Mouse (Mus musculus) stomach, embryonic 15.5 days (tissue): Measurements from ENCODE around the gene Wnt5b. TPM values are rescaled to one million over a fixed set of nuclear protein-coding genes. Genes with fewer than 3 reads are reported as not detected.

Experiments used
- ATAC-seq: fragments of 200-750 bp; cut with Nextera tagmentation; 2 replicates; pipeline ENCODE4 v1.8.0; 2017; ENCODE audit warnings: low read depth, moderate number of reproducible peaks, moderate TSS enrichment; ENCODE audit not compliant: insufficient read depth, low FRiP score
- H3K27ac ChIP-seq: fragments of 300-500 bp; sonication (generic); 2 replicates; pipeline ENCODE4 v1.5.1; 2015; ENCODE audit warnings: mild to moderate bottlenecking, inconsistent platforms
- H3K27me3 ChIP-seq: fragments of 300-500 bp; sonication (generic); replicated peaks from 2 replicates; pipeline ENCODE4 v1.6.1; 2015; ENCODE audit warnings: inconsistent platforms
- H3K36me3 ChIP-seq: fragments of 300-500 bp; sonication (generic); 2 replicates; pipeline ENCODE4 v1.6.1; 2015; ENCODE audit warnings: inconsistent platforms
- H3K4me1 ChIP-seq: fragments of 300-500 bp; sonication (generic); 2 replicates; pipeline ENCODE4 v1.6.1; 2015; ENCODE audit warnings: inconsistent platforms
- H3K4me2 ChIP-seq: fragments of 300-500 bp; sonication (generic); 2 replicates; pipeline ENCODE4 v1.6.1; 2015; ENCODE audit warnings: mild to moderate bottlenecking, inconsistent platforms
- H3K4me3 ChIP-seq: fragments of 300-500 bp; sonication (generic); replicated peaks from 2 replicates; pipeline ENCODE4 v1.5.1; 2015; ENCODE audit warnings: inconsistent platforms
- H3K9ac ChIP-seq: fragments of 300-500 bp; sonication (generic); 2 replicates; pipeline ENCODE4 v1.6.1; 2015; ENCODE audit warnings: inconsistent platforms
- H3K9me3 ChIP-seq: fragments of 300-500 bp; sonication (generic); 2 replicates; pipeline ENCODE4 v1.6.1; 2016; ENCODE audit warnings: inconsistent platforms
- WGBS: fragments of 180-500 bp; shearing (Covaris S2); methylation state at CpG from one replicate; pipeline ENCODE4 v1.1.7; 2015; 5-methylcytosine and 5-hydroxymethylcytosine counted together
- polyA plus RNA-seq: library from polyadenylated mRNA; unstranded; fragments of >200 nt; fragmentation: Nextera tagmentation; extraction: Ambion mirVana; gene quantifications from 2 replicates; pipeline ENCODE4 v1.2.1, GENCODE M21; 2015

Gene Wnt5b
- polyA plus RNA-seq, 1 experiment from 2014 or later, result 10.4 TPM

GRCm38 (mm10) chr6:119520731-119521130, 23.4 kb downstream of the Wnt5b start:
- H3K4me2 ChIP-seq, result no peak overlapping the region
- no peak overlapping the region for H3K27ac ChIP-seq
- no peaks in the 10 kb centered on the region for H3K36me3 ChIP-seq
- H3K9ac ChIP-seq, result no peak overlapping the region
- no peaks in the 10 kb centered on the region for H3K4me1 ChIP-seq
- no peaks in the 10 kb centered on the region for H3K27me3 ChIP-seq
- 38% methylated on average over 9 of the region's 9 CpGs for WGBS
- H3K4me3 ChIP-seq, result no peak overlapping the region
- H3K9me3 ChIP-seq, result no peaks in the 10 kb centered on the region
- no peak for ATAC-seq

- no peak for ATAC-seq
- Histone ChIP-seq H3K27ac (no peak overlapping the region), H3K27me3 (no peaks in the 10 kb centered on the region), H3K4me3 (no peak overlapping the region), H3K4me2 (no peak overlapping the region), H3K36me3 (no peaks in the 10 kb centered on the region), H3K4me1 (no peaks in the 10 kb centered on the region), H3K9me3 (no peaks in the 10 kb centered on the region), H3K9ac (no peak overlapping the region)
- 71% methylated on average over 7 of the region's 7 CpGs for WGBS
Measured at GRCm38 (mm10) chr6:119514085-119514484, 30.1 kb downstream of the Wnt5b start.

- no peak overlapping the region for H3K4me3 ChIP-seq
- H3K36me3 ChIP-seq, result no peaks in the 10 kb centered on the region
- no peaks in the 10 kb centered on the region for H3K4me1 ChIP-seq
- no peak overlapping the region for H3K4me2 ChIP-seq
- ATAC-seq, result no peak
- H3K9me3 ChIP-seq, result no peaks in the 10 kb centered on the region
- 84% methylated on average over 5 of the region's 5 CpGs for WGBS
- H3K27me3 ChIP-seq, result no peaks in the 10 kb centered on the region
- H3K9ac ChIP-seq, result no peak overlapping the region
- H3K27ac ChIP-seq, result no peak overlapping the region
Measured at GRCm38 (mm10) chr6:119513452-119513851, 30.7 kb downstream of the Wnt5b start.

- WGBS, result 85% methylated on average over 11 of the region's 11 CpGs
Measured at GRCm38 (mm10) chr6:119512701-119513100, 31.4 kb downstream of the Wnt5b start.

GRCm38 (mm10) chr6:119509437-119510037, 34.6 kb downstream of the Wnt5b start:
- no peak overlapping the region for H3K27ac ChIP-seq
- no peaks in the 10 kb centered on the region for H3K36me3 ChIP-seq
- H3K4me3 ChIP-seq, result no peak overlapping the region
- no peaks in the 10 kb centered on the region for H3K4me1 ChIP-seq
- WGBS, result 85% methylated on average over 13 of the region's 13 CpGs
- H3K9ac ChIP-seq, result no peak overlapping the region
- no peaks in the 10 kb centered on the region for H3K27me3 ChIP-seq
- no peak overlapping the region for H3K4me2 ChIP-seq
- H3K9me3 ChIP-seq, result no peaks in the 10 kb centered on the region
- no peak for ATAC-seq

More at GRCm38 (mm10) chr6:119512701-119513100, 31.4 kb downstream of the Wnt5b start:
- no peaks in the 10 kb centered on the region for H3K36me3 ChIP-seq
- H3K4me2 ChIP-seq, result no peak overlapping the region
- no peak for ATAC-seq
- H3K4me1 ChIP-seq, result no peaks in the 10 kb centered on the region
- H3K9ac ChIP-seq, result no peak overlapping the region
- H3K27me3 ChIP-seq, result no peaks in the 10 kb centered on the region
- no peak overlapping the region for H3K27ac ChIP-seq
- no peak overlapping the region for H3K4me3 ChIP-seq
- H3K9me3 ChIP-seq, result no peaks in the 10 kb centered on the region

- Histone ChIP-seq H3K4me3 (no peak overlapping the region), H3K9me3 (no peaks in the 10 kb centered on the region), H3K4me1 (no peaks in the 10 kb centered on the region), H3K36me3 (no peaks in the 10 kb centered on the region), H3K27me3 (no peaks in the 10 kb centered on the region), H3K4me2 (no peak overlapping the region), H3K27ac (no peak overlapping the region), H3K9ac (no peak overlapping the region)
- 80% methylated on average over 10 of the region's 10 CpGs for WGBS
- no peak for ATAC-seq
Measured at GRCm38 (mm10) chr6:119508634-119509375, 35.3 kb downstream of the Wnt5b start.

GRCm38 (mm10) chr6:119508221-119508620, 35.9 kb downstream of the Wnt5b start:
- no peak overlapping the region for H3K27ac ChIP-seq
- H3K4me2 ChIP-seq, result no peak overlapping the region
- no peaks in the 10 kb centered on the region for H3K27me3 ChIP-seq
- H3K9ac ChIP-seq, result no peak overlapping the region
- ATAC-seq, result no peak
- WGBS, result 94% methylated on average over 6 of the region's 6 CpGs
- H3K4me3 ChIP-seq, result no peak overlapping the region
- H3K9me3 ChIP-seq, result no peaks in the 10 kb centered on the region
- H3K4me1 ChIP-seq, result no peaks in the 10 kb centered on the region
- H3K36me3 ChIP-seq, result no peaks in the 10 kb centered on the region

GRCm38 (mm10) chr6:119505525-119506225, 38.5 kb downstream of the Wnt5b start:
- H3K4me2 ChIP-seq, result no peak overlapping the region
- 68% methylated on average over 9 of the region's 9 CpGs for WGBS
- H3K27ac ChIP-seq, result no peak overlapping the region
- no peak for ATAC-seq
- no peaks in the 10 kb centered on the region for H3K4me1 ChIP-seq
- no peak overlapping the region for H3K9ac ChIP-seq
- H3K4me3 ChIP-seq, result no peak overlapping the region
- H3K36me3 ChIP-seq, result no peaks in the 10 kb centered on the region
- no peaks in the 10 kb centered on the region for H3K27me3 ChIP-seq
- no peaks in the 10 kb centered on the region for H3K9me3 ChIP-seq

GRCm38 (mm10) chr6:119504756-119505155, 39.4 kb downstream of the Wnt5b start:
- H3K4me2 ChIP-seq, result no peak overlapping the region

GRCm38 (mm10) chr6:119502031-119502430, 42.1 kb downstream of the Wnt5b start:
- Histone ChIP-seq H3K27me3 (no peaks in the 10 kb centered on the region), H3K4me2 (no peak overlapping the region), H3K36me3 (no peaks in the 10 kb centered on the region), H3K4me1 (no peaks in the 10 kb centered on the region), H3K9ac (no peak overlapping the region), H3K27ac (no peak overlapping the region), H3K4me3 (no peak overlapping the region), H3K9me3 (no peaks in the 10 kb centered on the region)
- ATAC-seq, result no peak
- 54% methylated on average over 9 of the region's 9 CpGs for WGBS

More at GRCm38 (mm10) chr6:119504756-119505155, 39.4 kb downstream of the Wnt5b start:
- H3K27me3 ChIP-seq, result no peaks in the 10 kb centered on the region
- ATAC-seq, result no peak
- no peaks in the 10 kb centered on the region for H3K9me3 ChIP-seq
- H3K4me1 ChIP-seq, result no peaks in the 10 kb centered on the region
- H3K9ac ChIP-seq, result no peak overlapping the region
- H3K27ac ChIP-seq, result no peak overlapping the region
- no peak overlapping the region for H3K4me3 ChIP-seq
- H3K36me3 ChIP-seq, result no peaks in the 10 kb centered on the region
- 73% methylated on average over 8 of the region's 8 CpGs for WGBS

- WGBS, result 55% methylated on average over 5 of the region's 5 CpGs
- no peak overlapping the region for H3K4me2 ChIP-seq
- no peaks in the 10 kb centered on the region for H3K36me3 ChIP-seq
- H3K9me3 ChIP-seq, result no peaks in the 10 kb centered on the region
- no peak overlapping the region for H3K27ac ChIP-seq
- no peaks in the 10 kb centered on the region for H3K4me1 ChIP-seq
- no peak for ATAC-seq
- no peak overlapping the region for H3K4me3 ChIP-seq
- H3K9ac ChIP-seq, result no peak overlapping the region
- H3K27me3 ChIP-seq, result no peaks in the 10 kb centered on the region
Measured at GRCm38 (mm10) chr6:119500086-119500485, 44.1 kb downstream of the Wnt5b start.

- 13% methylated on average over 5 of the region's 5 CpGs for WGBS
- Histone ChIP-seq H3K9me3 (no peaks in the 10 kb centered on the region), H3K27ac (no peak overlapping the region), H3K9ac (no peak overlapping the region), H3K4me2 (no peak overlapping the region), H3K4me3 (no peak overlapping the region), H3K27me3 (no peaks in the 10 kb centered on the region), H3K36me3 (no peaks in the 10 kb centered on the region), H3K4me1 (no peaks in the 10 kb centered on the region)
- ATAC-seq, result no peak
Measured at GRCm38 (mm10) chr6:119499271-119499670, 44.9 kb downstream of the Wnt5b start.
